Mouse (Mus musculus) MEL (cell line): ENCODE data around the gene Itgb3. TPM values are rescaled to one million over a fixed set of nuclear protein-coding genes. Genes with fewer than 3 reads are reported as not detected.

Experiments used
- DNase-seq: peaks from one replicate; pipeline ENCODE4 v3.0.0; 2011; ENCODE audit warnings: low read depth, low spot score
- H3K27ac ChIP-seq: 2 replicates; pipeline ENCODE4 v1.5.1; 2012; ENCODE audit warnings: low read depth, mild to moderate bottlenecking, control low read depth, low read length, moderate library complexity; ENCODE audit not compliant: control insufficient read depth
- H3K27me3 ChIP-seq, 2 experiments: fragments of 150-350 bp in 1 of 2; sonication (generic) in 1 of 2; 2 replicates each; pipeline ENCODE4 v1.6.1; 2012; ENCODE audit warnings: low read length in 2 of 2, mild to moderate bottlenecking in 2 of 2, improper control_type of control experiment in 1 of 2, moderate library complexity in 1 of 2; ENCODE audit not compliant: insufficient read depth in 2 of 2, control insufficient read depth in 1 of 2
- H3K36me3 ChIP-seq, 2 experiments: 2 replicates each; pipeline ENCODE4 v1.6.1; 2012 to 2014; ENCODE audit warnings: low read length in 2 of 2, improper control_type of control experiment in 1 of 2, inconsistent platforms in 1 of 2, mild to moderate bottlenecking in 1 of 2; ENCODE audit not compliant: insufficient read depth in 2 of 2, control insufficient read depth in 1 of 2
- H3K4me1 ChIP-seq, 2 experiments: fragments of 150-350 bp in 1 of 2; sonication (generic) in 1 of 2; 2 replicates each; pipeline ENCODE4 v1.6.1; 2012; ENCODE audit warnings: low read length in 2 of 2, improper control_type of control experiment in 1 of 2, mild to moderate bottlenecking in 1 of 2; ENCODE audit not compliant: insufficient read depth in 2 of 2, control insufficient read depth in 1 of 2
- H3K4me3 ChIP-seq, 2 experiments: fragments of 150-350 bp in 1 of 2; sonication (generic) in 1 of 2; 2 replicates each; pipeline ENCODE4 v1.5.1; 2012; ENCODE audit warnings: low read depth in 2 of 2, low read length in 2 of 2, mild to moderate bottlenecking in 2 of 2, moderate library complexity in 2 of 2, control low read depth in 1 of 2, improper control_type of control experiment in 1 of 2; ENCODE audit not compliant: control insufficient read depth in 1 of 2, insufficient read depth in 1 of 2
- H3K79me2 ChIP-seq: 2 replicates; pipeline ENCODE4 v1.6.1; 2012; ENCODE audit warnings: mild to moderate bottlenecking, low read length, moderate library complexity; ENCODE audit not compliant: control insufficient read depth, poor library complexity, insufficient read depth
- H3K9ac ChIP-seq: 2 replicates; pipeline ENCODE4 v1.6.1; 2012; ENCODE audit warnings: low read depth, mild to moderate bottlenecking, control low read depth, low read length, moderate library complexity; ENCODE audit not compliant: control insufficient read depth, poor library complexity, severe bottlenecking
- H3K9me3 ChIP-seq: fragments of 150-350 bp; sonication (generic); replicated peaks from 2 replicates; pipeline ENCODE4 v1.6.1; 2012; ENCODE audit warnings: mild to moderate bottlenecking, low read length, improper control_type of control experiment, moderate library complexity; ENCODE audit not compliant: insufficient read depth
- CTCF ChIP-seq, 3 experiments: IDR thresholded peaks in 2 of 3; conservative IDR thresholded peaks in 1 of 3; 2 replicates each; pipeline ENCODE4 v1.5.1; 2011 to 2012; ENCODE audit warnings: low read length in 3 of 3, low read depth in 2 of 3, mild to moderate bottlenecking in 2 of 3, improper control_type of control experiment in 1 of 3, inconsistent platforms in 1 of 3, mixed read lengths in 1 of 3, moderate library complexity in 1 of 3; ENCODE audit not compliant: control insufficient read depth in 1 of 3, insufficient read depth in 1 of 3, poor library complexity in 1 of 3, severe bottlenecking in 1 of 3
- ELF1 ChIP-seq: IDR thresholded peaks from 2 replicates; pipeline ENCODE4 v1.6.1; 2014; ENCODE audit warnings: low read depth, mild to moderate bottlenecking, inconsistent platforms, low read length, improper control_type of control experiment, moderate library complexity
- GATA1 ChIP-seq: IDR thresholded peaks from 2 replicates; pipeline ENCODE4 v1.6.1; 2011; ENCODE audit warnings: low read depth, low read length, improper control_type of control experiment
- JUND ChIP-seq: IDR thresholded peaks from 2 replicates; pipeline ENCODE4 v1.6.1; 2011; ENCODE audit warnings: low read depth, mild to moderate bottlenecking, improper control_type of control experiment, low read length
- MAFK ChIP-seq: IDR thresholded peaks from 2 replicates; pipeline ENCODE4 v1.6.1; 2011; ENCODE audit warnings: low read depth, mild to moderate bottlenecking, low read length, improper control_type of control experiment, borderline replicate concordance
- MAZ ChIP-seq: IDR thresholded peaks from 2 replicates; pipeline ENCODE4 v1.6.1; 2012; ENCODE audit warnings: low read depth, mild to moderate bottlenecking, inconsistent platforms, low read length, improper control_type of control experiment
- MYB ChIP-seq: IDR thresholded peaks from 2 replicates; pipeline ENCODE4 v1.6.1; 2011; ENCODE audit warnings: mild to moderate bottlenecking, low read depth, low read length, improper control_type of control experiment
- MYC ChIP-seq: IDR thresholded peaks from 2 replicates; pipeline ENCODE4 v1.6.1; 2011; ENCODE audit warnings: low read depth, mild to moderate bottlenecking, low read length, improper control_type of control experiment, moderate library complexity
- NRF1 ChIP-seq: IDR thresholded peaks from 2 replicates; pipeline ENCODE4 v1.6.1; 2014; ENCODE audit warnings: low read depth, mild to moderate bottlenecking, inconsistent platforms, low read length, improper control_type of control experiment, moderate library complexity; ENCODE audit not compliant: poor library complexity, insufficient read depth, severe bottlenecking
- POLR2A ChIP-seq, 2 experiments: IDR thresholded peaks; 2 replicates each; pipeline ENCODE4 v1.6.1; 2011 to 2012; ENCODE audit warnings: low read length in 2 of 2, mild to moderate bottlenecking in 2 of 2, control low read depth in 1 of 2, improper control_type of control experiment in 1 of 2, low read depth in 1 of 2, moderate library complexity in 1 of 2; ENCODE audit not compliant: control insufficient read depth in 1 of 2, insufficient read depth in 1 of 2, poor library complexity in 1 of 2
- POLR2AphosphoS2 ChIP-seq: IDR thresholded peaks from 2 replicates; pipeline ENCODE4 v1.6.1; 2011; ENCODE audit warnings: low read length, improper control_type of control experiment
- POLR2AphosphoS5 ChIP-seq: IDR thresholded peaks from 2 replicates; pipeline ENCODE4 v1.6.1; 2012; ENCODE audit warnings: low read depth, borderline replicate concordance, mild to moderate bottlenecking, inconsistent platforms, low read length, moderate library complexity, mixed read lengths
- RAD21 ChIP-seq: IDR thresholded peaks from 2 replicates; pipeline ENCODE4 v1.6.1; 2011; ENCODE audit warnings: mild to moderate bottlenecking, low read depth, low read length, improper control_type of control experiment
- SMC3 ChIP-seq: IDR thresholded peaks from 2 replicates; pipeline ENCODE4 v1.6.1; 2011; ENCODE audit warnings: low read depth, low read length, improper control_type of control experiment
- TCF12 ChIP-seq: IDR thresholded peaks from 2 replicates; pipeline ENCODE4 v1.6.1; 2014; ENCODE audit warnings: low read depth, mild to moderate bottlenecking, inconsistent platforms, low read length, improper control_type of control experiment, moderate library complexity
- UBTF ChIP-seq: IDR thresholded peaks from 2 replicates; pipeline ENCODE4 v1.6.1; 2012; ENCODE audit warnings: low read depth, mild to moderate bottlenecking, inconsistent platforms, low read length, improper control_type of control experiment, moderate library complexity, borderline replicate concordance; ENCODE audit not compliant: insufficient read depth
- USF2 ChIP-seq, 2 experiments: IDR thresholded peaks; 2 replicates each; pipeline ENCODE4 v1.6.1; 2011 to 2012; ENCODE audit warnings: improper control_type of control experiment in 2 of 2, low read length in 2 of 2, borderline replicate concordance in 1 of 2, inconsistent platforms in 1 of 2, low read depth in 1 of 2, mild to moderate bottlenecking in 1 of 2; ENCODE audit not compliant: insufficient read depth in 1 of 2
- polyA plus RNA-seq, 2 experiments: library from polyadenylated mRNA; stranded (reverse) in 1 of 2; unstranded in 1 of 2; fragments of >175 nt in 1 of 2; fragments of >200 nt in 1 of 2; gene quantifications; 2 replicates each; pipeline versions ENCODE4 v1.2.1 to v1.2.4; 2012; ENCODE audit warnings: low replicate concordance in 2 of 2, low read depth in 1 of 2; ENCODE audit not compliant: insufficient read length in 2 of 2, insufficient read depth in 1 of 2, missing spikeins in 1 of 2
- total RNA-seq: library from RNA; depleted of rRNA; stranded (reverse); fragments of 300-350 nt; gene quantifications from 2 replicates; pipeline ENCODE4 v1.2.3, GENCODE M21; 2012

Itgb3 gene
- total and polyA plus RNA-seq, 3 experiments: 0.08 to 0.32 TPM; not detected in 1

DNA sequence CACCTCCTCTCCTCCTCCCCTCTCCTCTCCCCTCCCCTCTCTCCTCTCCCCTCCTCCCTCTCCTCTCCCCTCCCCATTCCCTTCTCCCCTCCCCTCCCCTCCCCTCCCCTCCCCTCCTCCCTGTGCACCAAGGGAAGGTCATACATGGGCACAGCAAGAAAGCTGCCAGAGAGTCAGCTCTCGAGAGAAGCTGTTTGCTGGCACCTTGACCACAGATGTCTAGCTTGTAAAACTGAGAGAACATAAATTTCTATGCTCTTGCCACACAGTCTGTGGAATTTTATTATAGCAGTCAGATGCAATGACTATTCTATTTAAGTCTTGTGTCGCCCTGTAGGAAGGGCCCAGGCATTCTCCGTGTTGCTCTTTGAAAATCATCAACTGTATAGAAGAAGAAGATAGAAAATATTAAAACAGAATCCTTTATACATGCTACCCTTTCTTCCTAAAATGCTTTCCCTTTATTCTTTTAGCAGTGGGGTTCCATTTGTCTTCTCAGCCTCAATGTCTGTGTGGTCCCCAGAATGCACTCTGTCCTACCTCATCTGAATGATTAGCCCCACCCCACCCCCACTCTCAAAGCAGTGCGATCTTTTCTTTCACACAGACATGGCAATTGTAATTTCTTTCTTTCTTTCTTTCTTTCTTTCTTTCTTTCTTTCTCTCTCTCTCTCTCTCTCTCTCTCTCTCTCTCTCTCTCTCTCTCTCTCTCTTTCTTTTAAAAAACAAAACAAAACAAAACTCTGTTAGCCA, 49.0 kb upstream of the Itgb3 start:
- Histone ChIP-seq H3K79me2 (no peaks in the 10 kb centered on the region), H3K4me3 (no peak overlapping the region), H3K27me3 (peaks cover 6 to 9% of the 10 kb centered on the region in 2 experiments; a peak in 3 of 4 replicates), H3K9ac (no peak overlapping the region), H3K27ac (no peak overlapping the region), H3K4me1 (peaks cover 7 to 18% of the 10 kb centered on the region in 2 experiments), H3K9me3 (no peaks in the 10 kb centered on the region), H3K36me3 (peaks cover 0 to 12% of the 10 kb centered on the region in 2 experiments; a peak in 2 of 4 replicates)
- no peak for TF ChIP-seq SMC3
- TF ChIP-seq TCF12: no peak
- TF ChIP-seq MAFK: no peak
- no peak for TF ChIP-seq MYB
- TF ChIP-seq GATA1: no peak
- TF ChIP-seq UBTF: no peak
- no peak for DNase-seq

DNA sequence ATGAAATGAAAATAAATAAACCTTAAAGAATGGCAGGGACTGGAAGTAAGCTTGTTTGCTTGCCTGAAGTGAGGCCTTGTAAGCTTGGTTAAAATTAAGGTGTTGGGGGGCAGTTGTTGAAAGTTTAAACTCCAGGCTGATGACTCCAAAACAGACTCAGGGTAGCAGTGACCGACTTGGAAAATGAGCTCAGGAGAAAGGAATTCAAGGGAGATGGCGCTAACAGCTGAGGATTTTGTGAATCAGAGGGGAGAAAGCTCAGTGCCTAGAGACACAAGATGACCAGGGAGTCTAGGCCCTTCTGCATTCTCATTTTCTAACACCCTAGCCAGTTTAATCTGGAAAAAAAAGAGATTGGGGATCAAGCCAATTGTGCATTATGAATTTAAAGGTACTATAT, 46.8 kb upstream of the Itgb3 start:
- Histone ChIP-seq H3K4me1 (peaks cover 7 to 12% of the 10 kb centered on the region in 2 experiments), H3K4me3 (no peak overlapping the region), H3K27ac (no peak overlapping the region), H3K9ac (no peak overlapping the region), H3K36me3 (peaks cover 0 to 8% of the 10 kb centered on the region in 2 experiments; a peak in 2 of 4 replicates), H3K79me2 (no peaks in the 10 kb centered on the region), H3K9me3 (no peaks in the 10 kb centered on the region), H3K27me3 (peaks cover 6 to 9% of the 10 kb centered on the region in 2 experiments; a peak in 3 of 4 replicates)
- TF ChIP-seq ELF1: no peak
- no peak for TF ChIP-seq POLR2AphosphoS2
- no peak for TF ChIP-seq MYC
- no peak for TF ChIP-seq CTCF (IDR thresholded peaks at IDR 0.05 in 2 of 3, conservative IDR thresholded peaks at IDR 0.05 in 1 of 3; ENCODE audit: control insufficient read depth in 1 of 3, insufficient read depth in 1 of 3, low read depth in 2 of 3, low read length in 3 of 3, poor library complexity in 1 of 3, severe bottlenecking in 1 of 3)
- TF ChIP-seq POLR2A (IDR thresholded peaks at IDR 0.05; ENCODE audit: control insufficient read depth in 1 of 2, insufficient read depth in 1 of 2, low read depth in 1 of 2, low read length in 2 of 2, poor library complexity in 1 of 2): no peak
- no peak for TF ChIP-seq JUND
- no peak for TF ChIP-seq POLR2AphosphoS5
- TF ChIP-seq MAZ: no peak
- no peak for TF ChIP-seq UBTF
- TF ChIP-seq MAFK: no peak
- TF ChIP-seq TCF12: no peak
- TF ChIP-seq RAD21: no peak
- TF ChIP-seq GATA1: no peak
- no peak for TF ChIP-seq NRF1
- TF ChIP-seq MYB: no peak
- TF ChIP-seq USF2 (IDR thresholded peaks at IDR 0.05; ENCODE audit: borderline replicate concordance in 1 of 2, insufficient read depth in 1 of 2, low read depth in 1 of 2, low read length in 2 of 2): no peak
- DNase-seq: no peak
